Mouse (Mus musculus) C2C12 (cell line): ENCODE measurements around the gene Hpdl.
A peak's percentile ranks its signal among the peaks of the same experiment; 100 is the strongest.

ENCODE experiments used
- CTCF ChIP-seq: IDR thresholded peaks from one replicate; pipeline ENCODE4 v1.5.1; 2011; ENCODE audit not compliant: control insufficient read depth, insufficient read depth, insufficient read length
- MAX ChIP-seq: IDR thresholded peaks from one replicate; pipeline ENCODE4 v1.6.1; 2011; ENCODE audit warnings: mild to moderate bottlenecking, control low read depth
- MYOG ChIP-seq: IDR thresholded peaks from one replicate; pipeline ENCODE4 v1.6.1; 2011; ENCODE audit not compliant: control insufficient read depth, insufficient read length; ENCODE audit errors: extremely low read depth

DNA sequence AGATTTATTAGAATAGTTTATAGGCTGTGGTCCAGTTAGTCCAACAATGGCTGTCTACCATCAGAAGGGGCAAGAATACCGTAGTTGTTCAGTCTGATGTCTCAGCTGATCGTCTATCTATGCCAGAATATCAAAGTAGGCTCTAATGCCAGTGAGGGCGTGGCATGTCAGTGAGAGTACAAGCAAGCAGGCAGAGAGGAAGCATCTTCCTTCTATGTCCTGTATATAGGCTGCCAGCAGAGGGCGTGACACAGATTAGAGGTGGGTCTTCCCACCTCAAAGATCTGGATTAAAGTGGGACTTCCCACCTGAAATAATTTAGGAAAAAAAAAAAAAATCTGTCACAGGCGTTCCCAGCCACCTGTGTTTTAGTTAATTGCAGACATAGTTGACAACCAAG is 21.6 kb downstream of the Hpdl start:
- TF ChIP-seq CTCF (peak; percentile 28), MYOG (no peak), MAX (no peak)
